Mouse (Mus musculus) MEL-GATA-1-ER (cell line): ENCODE results near the gene Gm5592.
"Not testable (repeated sequence)": the region's sequence is repeated elsewhere in the genome, so short reads cannot be mapped to it uniquely, and the experiment has no call there.

Source experiments
- DNase-seq: peaks from one replicate; pipeline ENCODE4 v3.0.0-alpha.2; 2012; ENCODE audit warnings: low read depth; ENCODE audit errors: extremely low read depth

Gm5592 gene

DNA sequence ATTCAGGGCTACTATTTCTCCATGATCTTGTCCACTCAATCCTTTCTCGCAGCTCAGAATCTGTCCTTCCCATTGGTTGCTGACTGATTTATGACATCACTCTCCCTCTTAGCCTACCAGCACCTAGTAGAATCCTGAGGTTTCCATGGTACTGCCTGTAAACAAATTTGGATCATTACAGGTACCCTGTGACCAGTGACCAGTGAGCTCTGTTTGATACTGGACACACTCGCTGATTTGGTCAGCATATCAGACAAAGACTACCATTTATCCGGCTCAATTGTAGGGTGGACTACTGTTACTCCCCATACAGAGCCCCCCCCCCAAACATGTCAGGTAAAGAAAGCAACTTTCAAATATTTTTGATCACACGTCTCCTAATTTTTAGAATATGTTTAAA lies at the start of gene Gm5592:
Gm5592 (plus strand) TSS at position 301 of the 400 bp plus-strand sequence.
- not testable (repeated sequence) for DNase-seq

GRCm38 (mm10) chr7:41155806-41156205 lies 2.2 kb downstream of the Gm5592 start:
- not testable (repeated sequence) for DNase-seq

DNA sequence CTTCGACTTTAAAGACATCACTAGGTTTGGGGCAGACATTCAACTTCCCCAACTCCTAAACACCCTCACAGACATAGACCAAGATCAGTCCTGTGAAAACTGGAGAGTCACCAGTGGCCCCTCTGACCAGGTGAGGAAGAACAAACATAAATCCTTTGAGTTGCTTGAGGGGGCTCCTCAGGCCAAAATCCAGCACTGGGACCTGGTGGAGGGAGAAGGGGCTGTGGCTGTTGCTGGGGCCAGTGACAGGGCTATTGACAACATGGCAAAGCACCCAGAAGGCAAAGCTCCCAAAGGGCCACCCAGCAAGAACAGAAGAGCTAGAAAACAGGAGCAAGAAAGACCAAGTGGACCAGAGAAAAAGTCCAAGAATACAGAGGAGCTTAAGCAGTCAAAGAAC lies 4.2 kb downstream of the Gm5592 start:
- not testable (repeated sequence) for DNase-seq

GRCm38 (mm10) chr7:41158562-41158961 lies 4.9 kb downstream of the Gm5592 start:
- not testable (repeated sequence) for DNase-seq

GRCm38 (mm10) chr7:41193671-41194070 lies 40.0 kb downstream of the Gm5592 start:
- no peak for DNase-seq
